Mouse (Mus musculus) T-cell, adult 2 months (primary cell): ENCODE measurements around the gene Arpc5l.
A peak's percentile ranks its signal among the peaks of the same experiment; 100 is the strongest.
"Not testable (repeated sequence)": the region's sequence is repeated elsewhere in the genome, so short reads cannot be mapped to it uniquely, and the experiment has no call there.

Experiments
- DNase-seq: peaks from one replicate; pipeline ENCODE4 v3.0.0; 2022; ENCODE audit warnings: low spot score

Arpc5l gene

DNA sequence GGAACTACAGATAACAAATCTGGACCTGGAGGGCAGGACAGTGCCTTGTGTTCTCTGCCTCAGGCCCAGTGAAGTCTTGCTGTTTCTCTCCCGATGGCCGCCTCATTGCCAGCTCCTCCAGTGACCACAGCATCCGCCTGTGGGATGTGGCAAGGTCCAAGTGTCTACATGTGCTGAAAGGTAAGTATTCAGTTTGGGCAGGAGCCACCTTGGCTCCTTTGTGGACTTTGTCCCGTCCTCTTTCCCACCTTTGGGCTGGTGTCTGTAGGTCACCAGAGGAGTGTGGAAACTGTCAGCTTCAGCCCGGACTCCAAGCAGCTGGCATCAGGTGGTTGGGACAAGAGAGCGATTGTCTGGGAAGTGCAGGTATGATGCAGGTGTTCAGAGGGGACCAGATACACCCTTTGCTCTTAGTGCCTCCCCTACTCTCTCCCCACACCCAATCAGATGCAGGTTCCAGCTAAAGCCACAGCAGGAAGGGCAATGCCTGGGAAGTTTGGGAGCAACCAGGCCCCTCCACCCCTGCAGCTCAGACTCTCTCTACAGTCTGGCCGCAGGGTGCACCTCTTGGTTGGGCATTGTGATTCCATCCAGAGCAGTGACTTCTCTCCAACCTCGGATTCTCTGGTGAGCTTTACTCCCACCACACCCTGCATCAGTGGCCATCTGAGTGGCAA, 5.1 kb upstream of the Arpc5l start:
- DNase-seq, result no peak

DNA sequence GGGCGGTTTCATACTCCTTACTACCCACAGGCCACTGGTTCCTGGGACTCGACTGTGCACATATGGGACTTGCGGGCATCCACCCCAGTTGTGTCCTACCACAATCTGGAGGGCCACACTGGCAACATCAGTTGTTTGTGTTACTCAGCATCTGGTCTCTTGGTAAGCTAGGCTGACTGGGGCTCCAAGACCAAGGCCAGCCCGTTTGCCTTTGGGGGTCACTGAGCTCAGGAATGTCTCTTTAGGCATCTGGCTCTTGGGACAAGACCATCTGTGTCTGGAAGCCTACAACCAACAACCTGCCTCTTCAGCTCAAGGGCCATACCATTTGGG, 4.6 kb upstream of the Arpc5l start:
- no peak for DNase-seq

DNA sequence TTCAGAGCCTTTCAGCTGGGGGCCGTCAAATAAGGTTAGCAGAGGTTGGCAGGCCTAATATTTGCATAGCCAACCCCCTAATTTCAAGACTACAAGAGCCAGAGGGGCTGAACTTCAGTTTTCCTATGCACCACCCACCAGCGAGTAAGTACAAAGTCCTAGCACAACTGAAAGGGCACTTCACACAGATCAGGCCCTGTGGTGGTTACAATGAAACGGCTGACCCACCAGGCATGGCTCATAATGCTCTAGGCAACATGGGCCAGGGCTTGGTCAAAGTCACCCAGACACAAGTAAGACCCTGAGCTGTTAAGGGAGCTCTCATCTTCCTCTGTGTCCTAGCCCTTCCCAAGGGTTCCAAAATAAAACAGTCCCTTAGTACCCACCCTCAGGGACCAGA, 3.3 kb upstream of the Arpc5l start:
- DNase-seq, result no peak

DNA sequence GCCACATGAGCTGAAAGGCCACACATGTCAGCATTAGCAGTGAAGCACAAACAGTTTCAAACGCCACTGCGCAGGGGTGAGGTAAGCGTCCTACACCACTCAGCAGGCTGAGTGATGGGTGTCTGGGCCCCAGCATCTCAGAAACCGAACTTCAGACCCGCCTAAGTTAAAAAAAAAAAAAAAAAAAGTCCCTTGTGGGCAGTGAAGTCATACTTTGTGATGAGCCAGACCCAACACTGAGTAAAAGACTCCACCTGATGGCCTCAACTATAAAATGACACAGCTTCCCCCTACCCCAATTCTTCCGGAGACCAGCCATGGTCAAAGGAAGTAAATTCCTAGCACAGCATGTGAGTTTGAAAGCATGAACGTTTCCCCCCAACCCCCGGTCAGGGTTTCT, 2.0 kb upstream of the Arpc5l start:
- no peak for DNase-seq

DNA sequence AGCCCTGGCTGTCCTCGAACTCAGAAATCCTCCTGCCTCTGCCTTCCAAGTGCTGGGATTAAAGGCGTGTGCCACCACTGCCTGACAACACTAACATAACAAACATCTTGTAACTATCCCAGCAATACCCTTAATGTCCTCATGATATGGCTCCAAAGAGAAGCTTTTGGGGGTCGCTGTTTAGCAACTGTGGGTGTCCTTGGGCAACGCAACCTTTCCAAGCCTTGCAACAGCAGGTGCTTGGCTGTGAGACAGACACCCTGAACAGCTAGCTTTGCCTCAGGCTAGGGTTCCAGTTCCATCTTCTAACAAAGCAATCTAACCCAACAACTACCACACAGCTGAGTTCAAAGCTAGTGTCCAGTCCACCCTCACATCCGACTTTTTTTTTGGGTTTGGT, 1.6 kb upstream of the Arpc5l start:
- DNase-seq, result no peak

DNA sequence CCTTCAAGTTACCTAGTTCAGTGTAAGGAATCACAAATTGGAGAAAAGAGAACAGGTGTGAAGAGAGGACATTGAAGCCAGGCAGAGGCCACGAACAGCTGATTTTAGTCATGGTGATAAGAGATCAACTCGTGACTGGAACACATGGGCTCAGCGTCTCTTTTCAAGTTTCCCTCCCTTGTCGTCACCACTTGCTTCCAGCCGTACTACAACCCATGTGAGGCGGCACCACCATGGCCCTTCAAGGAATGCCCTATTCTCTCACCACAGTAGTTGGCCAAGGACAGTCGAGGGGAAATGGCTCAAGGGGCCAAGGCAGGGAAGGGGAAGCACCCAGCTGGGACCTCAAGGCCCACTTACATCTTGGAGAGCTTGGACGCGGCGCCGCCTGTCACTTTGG, 776 bp upstream of the Arpc5l start:
- DNase-seq, result peak; percentile 56

DNA sequence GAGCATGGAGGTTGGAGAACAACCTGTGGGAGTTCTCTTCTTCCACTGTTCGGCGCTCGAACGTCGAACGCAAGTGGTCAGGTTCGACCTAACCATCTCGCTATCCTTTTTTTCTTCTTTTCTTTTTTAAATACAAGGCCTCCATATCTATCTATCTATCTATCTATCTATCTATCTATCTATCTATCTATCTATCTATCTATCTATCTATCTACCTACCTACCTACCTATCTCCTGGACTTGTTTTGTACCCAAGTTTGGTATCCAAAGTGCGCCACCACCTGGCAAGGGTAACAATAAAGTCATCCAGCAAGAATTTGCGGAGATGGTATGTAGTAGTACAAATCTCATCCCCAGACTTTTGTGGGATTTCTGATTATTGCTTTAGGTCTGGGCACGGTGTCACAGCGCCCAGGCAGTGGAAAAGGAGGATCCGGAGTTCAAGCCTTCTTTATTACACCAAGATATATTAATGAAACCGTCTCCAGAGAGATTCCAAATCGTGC, 479 bp downstream of the Arpc5l start, which contains the start of gene Rpl35:
Gene Rpl35 (minus strand): TSS at position 51 of the 506 bp plus-strand sequence.
- peak; percentile 53 for DNase-seq

DNA sequence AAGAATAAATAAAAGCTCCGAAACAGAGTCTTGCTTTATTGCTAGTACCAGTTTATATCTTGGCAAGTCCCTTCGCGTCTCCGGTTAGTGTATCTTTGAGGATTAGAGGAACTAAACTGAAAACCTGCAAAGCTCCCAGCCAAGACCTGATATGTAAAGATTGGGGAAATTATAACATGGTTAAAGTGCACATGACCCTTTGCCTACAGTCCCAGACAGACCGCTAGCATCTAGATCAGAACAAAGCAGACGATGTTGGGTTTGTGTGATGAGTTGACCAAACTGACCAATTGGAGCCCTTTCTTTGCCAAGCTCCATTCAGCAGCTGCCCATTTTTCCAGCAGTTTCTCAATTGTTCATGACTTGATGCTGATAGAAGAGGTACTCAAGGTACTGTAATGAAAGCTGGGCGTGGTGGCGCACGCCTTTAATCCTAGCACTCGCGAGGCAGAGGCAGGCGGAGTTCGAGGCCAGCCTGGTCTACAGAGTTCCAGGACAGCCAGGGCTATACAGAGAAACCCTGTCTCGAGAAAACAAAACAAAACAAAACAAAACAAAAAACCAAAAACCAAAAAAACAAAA, 1.1 kb downstream of the Arpc5l start:
- DNase-seq, result no peak

DNA sequence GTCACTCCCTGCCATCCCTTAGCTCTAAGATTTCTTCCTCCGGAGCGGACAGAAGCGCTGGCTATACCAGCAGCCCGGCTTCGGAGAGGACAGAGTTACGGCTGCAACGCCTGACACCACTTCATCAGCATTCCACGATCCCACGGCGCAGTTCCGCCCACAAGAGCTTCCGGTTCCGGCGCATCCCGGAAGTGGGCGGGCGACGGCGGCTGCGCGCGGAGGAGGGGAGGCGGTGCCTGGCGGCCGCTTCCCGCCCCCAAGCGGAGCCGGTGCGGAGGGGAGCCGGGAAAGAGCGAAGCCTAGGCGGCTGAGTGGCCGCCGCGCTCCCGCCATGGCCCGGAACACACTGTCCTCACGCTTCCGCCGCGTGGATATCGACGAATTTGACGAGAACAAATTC, 2.7 kb downstream of the Arpc5l start:
- peak; percentile 93 for DNase-seq

DNA sequence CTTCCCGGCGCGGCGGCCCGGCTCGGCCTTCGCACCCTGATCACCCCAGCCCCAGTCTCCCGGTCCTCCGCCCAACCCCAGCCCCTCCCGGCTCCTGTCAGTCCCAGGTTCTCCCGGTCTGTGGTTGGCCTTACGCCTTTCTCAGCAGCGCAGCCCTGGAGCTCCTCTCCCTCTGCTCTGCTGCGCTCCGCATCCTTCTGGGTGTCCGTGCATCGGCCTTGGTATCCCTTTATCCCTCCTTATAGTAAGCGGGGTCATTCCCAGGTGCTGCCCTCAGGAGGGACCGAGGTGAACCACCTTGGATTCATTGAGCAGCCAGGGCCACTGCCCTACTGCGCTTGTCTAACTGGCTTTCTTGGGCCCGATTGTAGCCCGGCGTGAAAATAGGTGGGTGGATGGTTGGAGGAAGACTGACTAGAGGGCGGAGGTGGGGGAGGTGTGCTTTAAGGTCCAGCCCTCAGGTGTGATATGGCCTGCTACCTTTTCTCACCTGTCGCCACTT, 3.3 kb downstream of the Arpc5l start:
- DNase-seq, result no peak

DNA sequence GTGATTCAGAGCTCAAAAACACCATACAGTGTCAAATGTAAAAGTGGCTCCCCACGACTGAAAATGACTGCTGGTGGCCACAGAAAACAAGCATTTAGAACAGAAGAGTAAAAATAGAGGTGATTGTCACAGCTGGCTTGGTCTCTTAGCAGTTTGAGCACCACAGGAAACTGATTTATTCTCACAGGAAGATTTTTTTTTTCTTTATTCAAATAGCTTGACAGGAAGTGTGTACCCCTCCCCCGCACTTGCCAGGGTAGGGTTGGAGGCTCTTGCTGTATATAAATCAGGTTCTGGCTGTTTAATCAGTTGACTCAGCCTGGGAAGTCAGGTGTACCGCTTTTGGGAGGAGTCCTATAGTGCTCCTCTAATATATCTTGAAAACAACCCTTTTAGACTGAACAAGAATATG, 3.8 kb downstream of the Arpc5l start:
- DNase-seq, result peak; percentile 84

DNA sequence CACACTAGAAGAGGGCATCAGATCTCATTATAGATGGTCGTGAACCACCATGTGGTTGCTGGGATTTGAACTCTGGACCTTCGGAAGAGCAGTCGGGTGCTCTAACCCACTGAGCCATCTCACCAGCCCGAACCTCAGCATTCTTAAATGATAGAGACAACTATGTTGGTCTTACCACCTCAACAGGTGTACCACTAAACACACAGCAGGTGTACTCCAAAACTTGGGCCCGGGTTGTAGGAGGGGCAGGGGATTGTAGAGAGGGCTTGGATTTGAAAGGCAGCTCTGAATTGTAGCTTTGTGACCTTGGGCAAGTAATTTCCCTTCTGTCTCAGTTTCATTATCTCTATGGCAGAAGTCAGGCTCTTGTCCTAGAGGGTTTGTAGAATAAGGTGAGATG, 5.0 kb downstream of the Arpc5l start:
- not testable (repeated sequence) for DNase-seq

DNA sequence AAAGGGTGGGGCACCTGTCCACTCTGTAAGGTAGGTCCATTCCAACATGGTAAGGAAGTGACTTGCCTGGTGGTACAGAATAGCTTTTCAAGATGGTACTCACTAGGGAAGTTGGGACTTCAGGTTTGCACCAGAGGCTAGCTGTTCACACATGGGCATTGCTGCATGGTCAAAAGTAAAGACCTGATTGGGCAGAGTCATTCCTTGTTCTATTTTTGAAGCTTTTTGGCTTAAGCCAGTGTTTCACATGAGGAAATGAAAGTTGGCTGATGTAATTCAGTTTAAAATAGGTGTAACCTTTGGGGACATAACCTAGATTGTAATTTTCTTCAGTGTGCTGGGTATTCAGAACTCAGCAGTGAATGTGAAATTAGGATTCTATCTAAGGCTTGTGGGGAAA, 6.1 kb downstream of the Arpc5l start:
- DNase-seq, result no peak

DNA sequence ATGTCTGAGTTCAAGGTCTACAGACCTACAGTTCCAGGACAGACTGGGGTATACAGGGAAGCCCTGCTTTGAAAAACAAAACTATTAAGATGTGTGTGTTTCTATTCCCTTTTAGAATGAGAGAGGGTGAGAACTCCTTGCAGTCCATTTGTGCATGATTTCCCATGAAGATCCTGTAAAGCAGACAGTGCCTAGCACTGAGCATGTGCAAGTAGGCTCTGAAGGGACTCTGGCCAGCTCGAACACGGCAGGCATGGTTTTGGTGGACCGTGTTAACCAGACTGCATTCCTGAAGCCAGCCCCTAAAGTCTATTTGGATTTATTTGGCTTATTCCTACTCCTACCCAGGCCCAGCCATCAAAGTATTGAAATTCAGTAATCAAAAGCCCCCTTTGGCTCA, 6.8 kb downstream of the Arpc5l start:
- DNase-seq, result no peak

DNA sequence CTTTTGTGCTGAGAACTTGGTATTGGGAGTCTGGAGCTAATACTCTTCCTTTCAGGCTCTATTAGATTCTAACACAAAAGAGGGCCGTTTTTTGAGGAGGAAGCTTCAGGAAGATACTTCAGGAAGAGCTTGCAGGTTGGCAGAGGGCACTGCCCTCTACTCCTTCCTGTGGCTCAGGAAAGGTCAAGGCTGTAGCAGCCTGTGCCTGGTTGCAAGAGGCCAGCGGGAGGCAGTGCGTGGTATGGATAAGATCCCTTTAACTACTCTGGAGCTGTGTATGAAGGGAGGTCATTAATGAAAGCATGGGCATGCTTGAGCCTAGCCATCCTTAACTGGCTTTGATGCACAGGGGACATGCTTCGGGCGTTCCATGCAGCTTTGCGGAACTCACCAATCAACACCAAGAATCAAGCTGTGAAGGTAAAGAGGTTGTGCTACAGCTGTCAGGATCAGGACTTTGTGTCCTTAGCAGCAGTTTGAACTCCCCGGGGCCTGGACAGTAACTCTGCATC, 7.7 kb downstream of the Arpc5l start:
- DNase-seq, result no peak

DNA sequence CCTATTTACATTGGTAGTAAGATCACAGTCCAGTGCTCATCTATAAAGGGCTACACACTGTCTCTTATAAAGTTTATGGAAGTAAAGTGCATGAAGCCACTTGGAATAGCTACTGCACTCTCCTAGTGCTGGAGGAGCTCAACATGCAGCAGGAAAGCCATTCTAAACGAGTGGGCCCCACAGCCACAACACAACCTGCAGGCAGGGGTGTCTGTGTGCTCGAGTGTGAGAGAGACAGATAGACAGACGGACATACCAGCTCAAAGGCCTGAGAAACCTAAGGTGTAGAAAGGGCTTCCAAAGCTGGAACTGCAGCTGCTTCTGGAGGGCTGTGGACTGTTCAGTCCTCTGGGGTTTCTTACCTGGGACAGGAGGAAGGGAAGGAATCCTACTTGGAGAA, 11.4 kb downstream of the Arpc5l start:
- DNase-seq, result no peak

DNA sequence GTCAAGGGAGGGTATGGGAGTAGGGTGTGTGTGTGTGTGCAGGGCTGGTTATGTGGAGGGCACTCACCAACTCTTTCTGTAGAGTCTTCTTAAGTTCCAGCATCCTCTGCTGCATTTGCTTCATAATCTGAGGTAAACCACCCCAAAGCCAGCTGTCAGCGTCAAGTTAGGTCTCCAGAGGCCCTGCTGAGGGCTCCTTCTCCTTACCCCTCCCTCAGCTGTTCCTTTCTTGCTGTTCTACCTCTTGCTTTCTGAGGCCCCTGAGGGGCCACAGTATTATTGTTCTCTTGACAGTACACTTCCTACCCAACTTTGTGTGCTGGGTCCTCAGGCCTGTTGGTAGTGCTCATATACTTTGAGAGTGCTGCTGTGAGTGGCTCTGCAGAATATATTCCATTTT, 14.9 kb downstream of the Arpc5l start:
- DNase-seq, result no peak

DNA sequence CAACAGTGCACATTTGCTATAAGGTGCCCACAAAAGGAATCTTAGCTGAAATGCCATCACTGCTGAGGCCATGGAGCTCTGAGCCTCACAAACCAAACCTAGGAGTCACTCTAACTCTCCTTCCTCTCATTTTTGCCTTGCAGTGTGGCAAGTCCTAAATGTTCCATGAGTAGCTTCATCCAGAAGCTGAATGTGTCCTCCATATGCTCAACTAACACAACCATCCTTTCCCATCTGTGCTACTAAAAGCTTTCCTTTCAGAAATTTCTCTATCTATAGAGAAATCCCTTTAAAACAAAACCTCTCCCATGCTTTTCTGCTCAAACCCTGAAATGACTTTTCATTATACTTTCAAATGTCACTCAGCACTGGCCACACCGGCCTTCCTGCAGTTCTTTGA, 26.5 kb downstream of the Arpc5l start:
- no peak for DNase-seq

DNA sequence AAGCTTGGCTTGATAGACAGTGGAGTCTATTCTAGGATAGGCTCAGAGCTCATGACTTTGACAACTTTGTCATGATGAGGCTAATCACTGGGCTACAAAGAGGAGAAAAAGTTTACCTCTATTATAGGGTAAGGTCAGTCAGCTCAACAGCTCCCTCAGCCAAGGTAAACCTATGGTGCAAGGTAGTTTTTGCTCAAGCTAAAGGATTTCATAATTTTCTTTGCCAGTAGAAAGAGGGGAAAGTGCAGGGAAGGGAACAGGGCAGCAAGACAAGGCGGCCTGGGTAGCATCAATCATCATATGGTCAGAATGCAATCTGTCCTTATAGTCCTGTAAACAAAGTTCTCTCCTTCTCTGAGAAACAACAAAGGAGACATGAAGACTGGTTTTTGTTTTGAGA, 35.1 kb downstream of the Arpc5l start:
- DNase-seq, result no peak

DNA sequence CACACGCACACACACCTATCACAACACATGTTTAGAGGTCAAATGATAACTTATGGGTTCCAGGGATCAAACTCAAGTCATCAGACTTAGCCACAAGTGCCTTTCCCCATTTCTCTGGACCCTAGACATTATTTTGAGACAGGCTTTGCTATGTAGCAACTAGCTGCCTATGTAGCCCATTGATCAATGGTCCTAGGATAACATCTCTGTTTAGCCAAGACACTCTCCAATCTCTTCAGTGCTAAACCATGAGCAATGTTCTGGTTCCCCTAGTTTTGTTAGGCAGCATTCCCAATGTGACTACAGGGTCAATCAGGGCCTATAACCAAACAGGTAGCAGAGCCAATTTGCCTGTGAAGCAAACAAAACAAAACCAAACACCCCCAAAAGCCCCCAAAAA, 43.4 kb downstream of the Arpc5l start:
- DNase-seq, result no peak

DNA sequence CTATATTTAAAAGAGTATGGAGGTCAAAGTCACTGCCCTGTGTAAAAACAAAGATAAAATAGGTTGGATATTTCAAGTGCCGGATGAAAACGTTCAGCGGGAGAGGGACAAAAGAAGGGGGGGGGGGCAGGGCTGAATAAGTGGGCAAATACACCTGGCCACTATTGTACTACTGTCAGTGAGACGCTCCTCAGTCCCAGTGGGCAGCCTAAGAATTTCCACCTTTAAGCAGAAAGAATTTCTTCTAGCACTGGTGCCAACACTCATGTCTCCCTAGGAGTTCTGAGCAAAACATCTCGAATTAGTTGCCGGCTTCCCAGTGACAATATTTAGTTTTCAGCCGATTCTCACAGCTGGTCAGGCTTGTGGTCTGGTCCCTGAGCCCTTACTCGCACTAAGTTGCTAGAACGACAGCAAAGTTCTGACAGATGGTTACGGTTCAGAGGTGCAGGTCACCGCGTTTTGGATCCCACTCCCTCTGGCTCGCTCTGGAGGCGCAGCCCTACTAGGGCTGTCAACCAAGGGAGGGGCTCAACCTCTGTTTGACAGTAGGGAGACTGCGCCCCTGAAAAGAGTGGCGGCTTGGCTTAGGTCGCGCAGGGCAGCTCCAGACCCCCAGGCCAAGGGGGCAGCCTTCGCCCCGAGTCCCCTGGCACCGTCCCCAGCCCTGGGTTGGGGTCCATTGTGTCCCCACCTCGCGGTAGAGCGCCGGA, 59.7 kb downstream of the Arpc5l start:
- no peak for DNase-seq
